Mouse (Mus musculus) C2C12 (cell line): ENCODE measurements around the gene Ugt1a9.

Experiments used
- CEBPB ChIP-seq: IDR thresholded peaks from one replicate; pipeline ENCODE4 v1.6.1; 2011; ENCODE audit warnings: low read depth, mild to moderate bottlenecking, control low read depth, moderate library complexity
- CTCF ChIP-seq: IDR thresholded peaks from one replicate; pipeline ENCODE4 v1.5.1; 2011; ENCODE audit not compliant: control insufficient read depth, insufficient read depth, insufficient read length
- MAX ChIP-seq: IDR thresholded peaks from one replicate; pipeline ENCODE4 v1.6.1; 2011; ENCODE audit warnings: mild to moderate bottlenecking, control low read depth
- MYOG ChIP-seq: IDR thresholded peaks from one replicate; pipeline ENCODE4 v1.6.1; 2011; ENCODE audit not compliant: control insufficient read depth, insufficient read length; ENCODE audit errors: extremely low read depth
- USF1 ChIP-seq: IDR thresholded peaks from one replicate; pipeline ENCODE4 v1.6.1; 2011; ENCODE audit warnings: low read depth, mild to moderate bottlenecking, control low read depth, moderate library complexity

- TF ChIP-seq USF1 (no peak), CTCF (no peak), MAX (no peak), CEBPB (no peak), MYOG (no peak)
These were observed 186.5 kb downstream of the Ugt1a9 start for GRCm38 (mm10) chr1:88256886-88257663.
